ENCODE assay signal across 8 mouse cellular contexts in genomic region chr10:82083622-82083971, GRCm38 (mm10). TPM values are rescaled to one million over a fixed set of nuclear protein-coding genes. Genes with fewer than 3 reads are reported as not detected.
DNase-seq lines count a peak whose midpoint lies in the region; ATAC-seq and TF ChIP-seq lines count a peak whose summit lies in the region.
"Not testable (repeated sequence)": the region's sequence is repeated elsewhere in the genome, so short reads cannot be mapped to it uniquely, and the experiment has no call there.

No protein-coding gene starts in this region.

- H3K27ac ChIP-seq in ES-E14 (ENCODE audit: insufficient read depth, low read depth, low read length, poor library complexity, severe bottlenecking); embryonic facial prominence, embryonic 14.5 days (replicated peaks; ENCODE audit: low read depth, low read length); limb, embryonic 11.5 days (replicated peaks; ENCODE audit: low read depth, low read length); lung, embryonic 14.5 days (ENCODE audit: low read depth): not testable (repeated sequence)
- peak overlapping the region; percentile 79 for H3K27ac ChIP-seq in heart, embryonic 10.5 days
- peak overlapping the region; percentile 87 for H3K27ac ChIP-seq in hindbrain, embryonic 16.5 days (ENCODE audit: low read depth, low read length)
- H3K27ac ChIP-seq in testis, adult 2 months (ENCODE audit: control insufficient read depth, insufficient read depth, low read depth, low read length), result peak overlapping the region; percentile 88

- H3K4me3 ChIP-seq in ES-E14 (ENCODE audit: insufficient read depth in 1 of 2, low read depth in 1 of 2, low read length in 2 of 2, poor library complexity in 1 of 2, severe bottlenecking in 1 of 2) (peak overlapping the region; percentile 89 to 95), myocyte (peak overlapping the region; percentile 46)
- H3K4me3 ChIP-seq in embryonic facial prominence, embryonic 14.5 days (ENCODE audit: low read depth, low read length), result peak overlapping the region; percentile 50
- H3K4me3 ChIP-seq in heart, embryonic 10.5 days, result peak overlapping the region; percentile 62
- peak overlapping the region; percentile 50 for H3K4me3 ChIP-seq in hindbrain, embryonic 16.5 days (ENCODE audit: low read length)
- H3K4me3 ChIP-seq in limb, embryonic 11.5 days (ENCODE audit: low read depth, low read length), result peak overlapping the region; percentile 48
- H3K4me3 ChIP-seq in lung, embryonic 14.5 days (ENCODE audit: low read depth, low read length), result peak overlapping the region; percentile 48
- peak overlapping the region; percentile 94 for H3K4me3 ChIP-seq in testis, adult 2 months (ENCODE audit: control insufficient read depth, low read depth, low read length)

- H3K79me2 ChIP-seq in myocyte (ENCODE audit: control insufficient read depth, insufficient read depth), result peaks cover 13% of the 10 kb centered on the region

- WGBS in embryonic facial prominence, embryonic 14.5 days, result 40% methylated on average over 10 of the region's 14 CpGs
- 23% methylated on average over 14 of the region's 14 CpGs for WGBS in heart, embryonic 10.5 days
- WGBS in hindbrain, embryonic 16.5 days, result 30% methylated on average over 9 of the region's 14 CpGs
- WGBS in limb, embryonic 11.5 days, result 23% methylated on average over 13 of the region's 14 CpGs
- WGBS in lung, embryonic 14.5 days, result 13% methylated on average over 14 of the region's 14 CpGs

- H3K36me3 ChIP-seq in ES-E14 (ENCODE audit: control insufficient read depth, insufficient read depth, low read length, poor library complexity, severe bottlenecking); embryonic facial prominence, embryonic 14.5 days (ENCODE audit: control insufficient read depth, insufficient read depth, low read length); heart, embryonic 10.5 days; hindbrain, embryonic 16.5 days (ENCODE audit: control insufficient read depth, insufficient read depth, low read length); limb, embryonic 11.5 days (ENCODE audit: control insufficient read depth, insufficient read depth, low read length); lung, embryonic 14.5 days (ENCODE audit: insufficient read depth); myocyte (ENCODE audit: control insufficient read depth, insufficient read depth); testis, adult 2 months (ENCODE audit: control insufficient read depth, insufficient read depth, low read length): not testable (repeated sequence)

- not testable (repeated sequence) for H3K9me3 ChIP-seq in ES-E14 (ENCODE audit: control insufficient read depth, insufficient read depth, low read depth, low read length); heart, embryonic 10.5 days; hindbrain, embryonic 16.5 days (ENCODE audit: control insufficient read depth, low read length); limb, embryonic 11.5 days (ENCODE audit: control insufficient read depth, low read length); lung, embryonic 14.5 days (ENCODE audit: low read depth, low read length)
- peaks cover 19% of the 10 kb centered on the region; the same call in 1 of the 2 replicates for H3K9me3 ChIP-seq in embryonic facial prominence, embryonic 14.5 days (ENCODE audit: control insufficient read depth, low read length)

- not testable (repeated sequence) for H3K27me3 ChIP-seq in embryonic facial prominence, embryonic 14.5 days (replicated peaks; ENCODE audit: control insufficient read depth, insufficient read depth, low read length); heart, embryonic 10.5 days (ENCODE audit: insufficient read depth, poor library complexity, severe bottlenecking); hindbrain, embryonic 16.5 days (replicated peaks; ENCODE audit: control insufficient read depth, insufficient read depth, low read length); limb, embryonic 11.5 days (ENCODE audit: control insufficient read depth, insufficient read depth, low read length); lung, embryonic 14.5 days (ENCODE audit: insufficient read depth, low read length); myocyte (ENCODE audit: control insufficient read depth, insufficient read depth, insufficient read length); testis, adult 2 months (ENCODE audit: control insufficient read depth, insufficient read depth, low read length)

- ATAC-seq in embryonic facial prominence, embryonic 14.5 days (ENCODE audit: low read depth); limb, embryonic 11.5 days (ENCODE audit: insufficient number of reproducible peaks, low FRiP score, low TSS enrichment, low read depth): not testable (repeated sequence)
- ATAC-seq in hindbrain, embryonic 16.5 days, result peak; percentile 24; the same call in 1 of the 2 replicates
- peak; percentile 21; the same call in 1 of the 2 replicates for ATAC-seq in lung, embryonic 14.5 days (ENCODE audit: insufficient read depth)

- not testable (repeated sequence) for H3ac ChIP-seq in myocyte (ENCODE audit: control insufficient read depth, insufficient read length)

- in situ Hi-C loops in ES-E14 (cut with MboI; ENCODE audit: low sequenced_read_pairs in 2 of 2, unreplicated experiment in 2 of 2), result not testable (repeated sequence)

- H3K4me2 ChIP-seq in embryonic facial prominence, embryonic 14.5 days (ENCODE audit: low read depth, low read length), result peak overlapping the region; percentile 46
- peak overlapping the region; percentile 55 for H3K4me2 ChIP-seq in hindbrain, embryonic 16.5 days (ENCODE audit: low read length)
- peak overlapping the region; percentile 28 for H3K4me2 ChIP-seq in limb, embryonic 11.5 days (ENCODE audit: low read depth, severe bottlenecking)
- peak overlapping the region; percentile 52 for H3K4me2 ChIP-seq in lung, embryonic 14.5 days
- H3K4me2 ChIP-seq in myocyte (ENCODE audit: low read depth), result peak overlapping the region; percentile 79

- TF ChIP-seq POLR2A in myocyte (IDR thresholded peaks at IDR 0.05; ENCODE audit: insufficient read length, low read depth); testis, adult 2 months (IDR thresholded peaks at IDR 0.05; ENCODE audit: control insufficient read depth, low read depth, low read length): not testable (repeated sequence)

- TF ChIP-seq CTCF in lung, embryonic 14.5 days (IDR thresholded peaks at IDR 0.05; ENCODE audit: low read depth); testis, adult 2 months (IDR thresholded peaks at IDR 0.05; ENCODE audit: control insufficient read depth, insufficient read depth, insufficient replicate concordance, low read depth, low read length): not testable (repeated sequence)

- not testable (repeated sequence) for H3K4me1 ChIP-seq in ES-E14 (ENCODE audit: control insufficient read depth in 2 of 2, insufficient read depth in 2 of 2, low read length in 2 of 2, poor library complexity in 1 of 2); embryonic facial prominence, embryonic 14.5 days (ENCODE audit: control insufficient read depth, insufficient read depth, low read length); heart, embryonic 10.5 days; hindbrain, embryonic 16.5 days (ENCODE audit: control insufficient read depth, insufficient read depth, low read depth, low read length); limb, embryonic 11.5 days (ENCODE audit: control insufficient read depth, insufficient read depth, low read length); lung, embryonic 14.5 days (ENCODE audit: insufficient read depth); testis, adult 2 months (ENCODE audit: control insufficient read depth, insufficient read depth, low read length)

- H3K9ac ChIP-seq in ES-E14 (ENCODE audit: insufficient read depth, low read depth, low read length, poor library complexity, severe bottlenecking), result peak overlapping the region; percentile 92
- H3K9ac ChIP-seq in embryonic facial prominence, embryonic 14.5 days (ENCODE audit: low read depth, low read length), result peak overlapping the region; percentile 63
- H3K9ac ChIP-seq in hindbrain, embryonic 16.5 days (ENCODE audit: low read depth, low read length), result peak overlapping the region; percentile 68
- peak overlapping the region; percentile 65 for H3K9ac ChIP-seq in limb, embryonic 11.5 days (ENCODE audit: low read length)
- H3K9ac ChIP-seq in lung, embryonic 14.5 days, result peak overlapping the region; percentile 60

- DNase-seq in ES-E14 (ENCODE audit: low read depth, low spot score); embryonic facial prominence, embryonic 14.5 days (ENCODE audit: low spot score); heart, embryonic 10.5 days (ENCODE audit: low spot score); limb, embryonic 11.5 days (ENCODE audit: low spot score); lung, embryonic 14.5 days: not testable (repeated sequence)

RNA-seq across cellular contexts. Expression of gene BC024063, which starts 0.4 kb away (rescaled TPM):
- 10.2 and 10.8 TPM in 2 replicates for total RNA-seq in ES-E14 (2012; rRNA removed)
- polyA plus RNA-seq in embryonic facial prominence, embryonic 14.5 days (2014; fragmentation: Nextera tagmentation; extraction: Ambion mirVana), result 4.7 and 6.6 TPM in 2 replicates
- polyA plus RNA-seq in heart, embryonic 10.5 days (2016; fragmentation: Nextera tagmentation; extraction: Ambion mirVana), result 3.1 and 3.5 TPM in 2 replicates
- 5.4 and 6.4 TPM in 2 replicates for polyA plus RNA-seq in hindbrain, embryonic 16.5 days (2015; fragmentation: Nextera tagmentation; extraction: Ambion mirVana)
- 7.7 and 7.9 TPM in 2 replicates for polyA plus RNA-seq in limb, embryonic 11.5 days (2014; fragmentation: Nextera tagmentation; extraction: Ambion mirVana)
- 6.9 and 7.2 TPM in 2 replicates for polyA plus RNA-seq in lung, embryonic 14.5 days (2014; fragmentation: Nextera tagmentation; extraction: Ambion mirVana)
- 0.77 TPM for polyA plus RNA-seq in myocyte (2012; fragmentation: generic; extraction: Trizol)
- 0.41 and 0.43 TPM in 2 replicates for polyA plus RNA-seq in testis, adult 2 months (2012; rRNA removed)

RNA-seq across cellular contexts. Expression of gene Zfp873, which starts 35.7 kb away (rescaled TPM):
- total RNA-seq in ES-E14 (2012; rRNA removed), result 9.1 and 10.4 TPM in 2 replicates
- 9.8 and 10.8 TPM in 2 replicates for polyA plus RNA-seq in embryonic facial prominence, embryonic 14.5 days (2014; fragmentation: Nextera tagmentation; extraction: Ambion mirVana)
- polyA plus RNA-seq in heart, embryonic 10.5 days (2016; fragmentation: Nextera tagmentation; extraction: Ambion mirVana), result 11.5 and 13.4 TPM in 2 replicates
- 12.2 and 15.0 TPM in 2 replicates for polyA plus RNA-seq in hindbrain, embryonic 16.5 days (2015; fragmentation: Nextera tagmentation; extraction: Ambion mirVana)
- 15.2 and 18.0 TPM in 2 replicates for polyA plus RNA-seq in limb, embryonic 11.5 days (2014; fragmentation: Nextera tagmentation; extraction: Ambion mirVana)
- polyA plus RNA-seq in lung, embryonic 14.5 days (2014; fragmentation: Nextera tagmentation; extraction: Ambion mirVana), result 13.5 and 15.7 TPM in 2 replicates
- 0.86 TPM for polyA plus RNA-seq in myocyte (2012; fragmentation: generic; extraction: Trizol)
- 0.20 and 0.40 TPM in 2 replicates for polyA plus RNA-seq in testis, adult 2 months (2012; rRNA removed)

RNA-seq across cellular contexts. Expression of gene AU041133, which starts 44.2 kb away (rescaled TPM):
- 6.6 and 8.4 TPM in 2 replicates for total RNA-seq in ES-E14 (2012; rRNA removed)
- 4.8 and 5.7 TPM in 2 replicates for polyA plus RNA-seq in embryonic facial prominence, embryonic 14.5 days (2014; fragmentation: Nextera tagmentation; extraction: Ambion mirVana)
- polyA plus RNA-seq in heart, embryonic 10.5 days (2016; fragmentation: Nextera tagmentation; extraction: Ambion mirVana), result 3.7 and 4.2 TPM in 2 replicates
- polyA plus RNA-seq in hindbrain, embryonic 16.5 days (2015; fragmentation: Nextera tagmentation; extraction: Ambion mirVana), result 9.6 and 9.7 TPM in 2 replicates
- polyA plus RNA-seq in limb, embryonic 11.5 days (2014; fragmentation: Nextera tagmentation; extraction: Ambion mirVana), result 6.2 and 6.3 TPM in 2 replicates
- polyA plus RNA-seq in lung, embryonic 14.5 days (2014; fragmentation: Nextera tagmentation; extraction: Ambion mirVana), result 5.8 and 7.5 TPM in 2 replicates
- polyA plus RNA-seq in myocyte (2012; fragmentation: generic; extraction: Trizol), result 0.64 TPM
- 0.16 and 0.28 TPM in 2 replicates for polyA plus RNA-seq in testis, adult 2 months (2012; rRNA removed)

Comparison
In these comparisons a context has a peak if more than half of its experiments do, and no peak if none do; other contexts are left out.
1. H3K4me2 ChIP-seq: peak in every context shown above with its lines; median percentile 79 in myocyte; 55 in hindbrain, embryonic 16.5 days; 52 in lung, embryonic 14.5 days; 46 in embryonic facial prominence, embryonic 14.5 days; 28 in limb, embryonic 11.5 days.